Mouse (Mus musculus) fibroblast of lung, adult 2 months (primary cell): ENCODE data around the gene Slc35a3.
A peak's percentile ranks its signal among the peaks of the same experiment; 100 is the strongest.
"Not testable (repeated sequence)": the region's sequence is repeated elsewhere in the genome, so short reads cannot be mapped to it uniquely, and the experiment has no call there.

ENCODE experiments used
- DNase-seq: peaks from one replicate; pipeline ENCODE4 v3.0.0-alpha.2; 2011; ENCODE audit warnings: low read depth

Slc35a3 gene

GRCm38 (mm10) chr3:116698786-116699185 is 13.8 kb downstream of the Slc35a3 start:
- DNase-seq = no peak

GRCm38 (mm10) chr3:116695666-116695985 is 17.0 kb downstream of the Slc35a3 start:
- DNase-seq = no peak

- DNase-seq = no peak
These were observed 17.5 kb downstream of the Slc35a3 start for GRCm38 (mm10) chr3:116694955-116695665.

- DNase-seq = no peak
These were observed 18.3 kb downstream of the Slc35a3 start for GRCm38 (mm10) chr3:116694312-116694711.

- no peak for DNase-seq
These were observed 31.5 kb downstream of the Slc35a3 start, which contains the start of gene Gm43191 for GRCm38 (mm10) chr3:116681160-116681559. TSS of gene Gm43191 (minus strand) at chr3:116681260.

GRCm38 (mm10) chr3:116664281-116664680 is 48.4 kb downstream of the Slc35a3 start:
- DNase-seq = not testable (repeated sequence)

GRCm38 (mm10) chr3:116662463-116662863 is 50.2 kb downstream of the Slc35a3 start, which contains the start of gene Mfsd14a:
TSS of gene Mfsd14a (minus strand) at chr3:116662677.
- DNase-seq = peak; percentile 90

- DNase-seq = no peak
These were observed 50.7 kb downstream of the Slc35a3 start for GRCm38 (mm10) chr3:116661870-116662414.

GRCm38 (mm10) chr3:116661288-116661869 is 51.3 kb downstream of the Slc35a3 start:
- peak; percentile 3 for DNase-seq

GRCm38 (mm10) chr3:116659856-116660430 is 52.7 kb downstream of the Slc35a3 start:
- no peak for DNase-seq

GRCm38 (mm10) chr3:116658928-116659565 is 53.6 kb downstream of the Slc35a3 start:
- no peak for DNase-seq

GRCm38 (mm10) chr3:116656184-116656965 is 56.3 kb downstream of the Slc35a3 start:
- no peak for DNase-seq

GRCm38 (mm10) chr3:116654051-116654450 is 58.6 kb downstream of the Slc35a3 start:
- not testable (repeated sequence) for DNase-seq

GRCm38 (mm10) chr3:116653278-116653945 is 59.2 kb downstream of the Slc35a3 start:
- DNase-seq = no peak

- peak; percentile 21 for DNase-seq
These were observed 60.6 kb downstream of the Slc35a3 start for GRCm38 (mm10) chr3:116652033-116652446.

- DNase-seq = no peak
These were observed 61.9 kb downstream of the Slc35a3 start for GRCm38 (mm10) chr3:116650698-116651097.

- no peak for DNase-seq
These were observed 63.8 kb downstream of the Slc35a3 start for GRCm38 (mm10) chr3:116648805-116649204.

- DNase-seq = no peak
These were observed 66.2 kb downstream of the Slc35a3 start for GRCm38 (mm10) chr3:116646387-116646786.

- DNase-seq = no peak
These were observed 70.3 kb downstream of the Slc35a3 start for GRCm38 (mm10) chr3:116642373-116642772.

GRCm38 (mm10) chr3:116641811-116642371 is 70.7 kb downstream of the Slc35a3 start:
- DNase-seq = no peak

GRCm38 (mm10) chr3:116640024-116640423 is 72.6 kb downstream of the Slc35a3 start:
- DNase-seq = no peak
